Mouse (Mus musculus) bone marrow macrophage, adult 2 months (primary cell): ENCODE data around the gene Elfn2. TPM values are rescaled to one million over a fixed set of nuclear protein-coding genes. Genes with fewer than 3 reads are reported as not detected.
A peak's percentile ranks its signal among the peaks of the same experiment; 100 is the strongest.

Source experiments
- H3K27ac ChIP-seq: 2 replicates; pipeline ENCODE4 v1.5.1; 2012; ENCODE audit warnings: low read depth, low read length; ENCODE audit not compliant: insufficient read depth
- H3K4me1 ChIP-seq: 2 replicates; pipeline ENCODE4 v1.6.1; 2012; ENCODE audit warnings: low read length; ENCODE audit not compliant: control insufficient read depth, insufficient read depth
- H3K4me3 ChIP-seq: 2 replicates; pipeline ENCODE4 v1.5.1; 2012; ENCODE audit warnings: mild to moderate bottlenecking, low read length, moderate library complexity; ENCODE audit not compliant: insufficient read depth
- CTCF ChIP-seq: IDR thresholded peaks from 2 replicates; pipeline ENCODE4 v1.5.1; 2012; ENCODE audit warnings: low read depth, mild to moderate bottlenecking, low read length, moderate library complexity
- POLR2A ChIP-seq: IDR thresholded peaks from 2 replicates; pipeline ENCODE4 v1.6.1; 2012; ENCODE audit warnings: mild to moderate bottlenecking, low read depth, low read length, borderline replicate concordance
- polyA plus RNA-seq: library from polyadenylated mRNA; stranded (reverse); fragments of >200 nt; gene quantifications from 2 replicates; pipeline ENCODE4 v1.2.4, GENCODE M21; 2012; ENCODE audit not compliant: missing spikeins, insufficient read depth, insufficient read length

Gene Elfn2
- polyA plus RNA-seq: not detected in 2 replicates

GRCm38 (mm10) chr15:78718290-78719250, at the start of gene Elfn2:
TSS of gene Elfn2 (minus strand) at chr15:78718771.
- TF ChIP-seq CTCF (no peak), POLR2A (no peak)
- Histone ChIP-seq H3K27ac (no peak within 1 kb of the TSS), H3K4me1 (peaks cover 7% of the 10 kb centered on the region), H3K4me3 (no peak within 1 kb of the TSS)

GRCm38 (mm10) chr15:78763704-78764103, 45.1 kb upstream of the Elfn2 start:
- Histone ChIP-seq H3K4me3 (no peak overlapping the region), H3K27ac (no peak overlapping the region), H3K4me1 (no peaks in the 10 kb centered on the region)
- no peak for TF ChIP-seq CTCF
- no peak for TF ChIP-seq POLR2A

- Histone ChIP-seq H3K27ac (no peak overlapping the region), H3K4me3 (no peak overlapping the region), H3K4me1 (no peaks in the 10 kb centered on the region)
- TF ChIP-seq POLR2A: no peak
- no peak for TF ChIP-seq CTCF
These were observed 44.6 kb upstream of the Elfn2 start for GRCm38 (mm10) chr15:78763210-78763609.

GRCm38 (mm10) chr15:78761112-78761511, 42.5 kb upstream of the Elfn2 start:
- TF ChIP-seq CTCF: no peak
- no peak for TF ChIP-seq POLR2A
- Histone ChIP-seq H3K4me1 (no peaks in the 10 kb centered on the region), H3K4me3 (no peak overlapping the region), H3K27ac (no peak overlapping the region)

- H3K4me1 ChIP-seq: peaks cover 15% of the 10 kb centered on the region
- H3K4me3 ChIP-seq: no peak overlapping the region
These were observed 39.6 kb upstream of the Elfn2 start for GRCm38 (mm10) chr15:78758132-78758531.

GRCm38 (mm10) chr15:78755966-78756725, 37.6 kb upstream of the Elfn2 start:
- TF ChIP-seq CTCF (no peak), POLR2A (no peak)
- H3K4me3 ChIP-seq: no peak overlapping the region

More at GRCm38 (mm10) chr15:78758132-78758531, 39.6 kb upstream of the Elfn2 start:
- no peak overlapping the region for H3K27ac ChIP-seq
- TF ChIP-seq POLR2A: no peak
- TF ChIP-seq CTCF: no peak

GRCm38 (mm10) chr15:78755226-78755625, 36.7 kb upstream of the Elfn2 start:
- no peak overlapping the region for H3K27ac ChIP-seq
- TF ChIP-seq CTCF (no peak), POLR2A (no peak)
- no peak overlapping the region for H3K4me3 ChIP-seq
- H3K4me1 ChIP-seq: peaks cover 16% of the 10 kb centered on the region

More at GRCm38 (mm10) chr15:78755966-78756725, 37.6 kb upstream of the Elfn2 start:
- Histone ChIP-seq H3K27ac (no peak overlapping the region), H3K4me1 (peaks cover 16% of the 10 kb centered on the region)

- TF ChIP-seq CTCF: no peak
- TF ChIP-seq POLR2A: no peak
- Histone ChIP-seq H3K27ac (peak overlapping the region; percentile 38; the same call in 1 of the 2 replicates), H3K4me1 (peaks cover 16% of the 10 kb centered on the region), H3K4me3 (no peak overlapping the region)
These were observed 35.6 kb upstream of the Elfn2 start for GRCm38 (mm10) chr15:78754144-78754543.

GRCm38 (mm10) chr15:78752991-78753390, 34.4 kb upstream of the Elfn2 start:
- no peak for TF ChIP-seq POLR2A
- TF ChIP-seq CTCF: no peak
- no peak overlapping the region for H3K27ac ChIP-seq
- H3K4me1 ChIP-seq: peaks cover 16% of the 10 kb centered on the region
- no peak overlapping the region for H3K4me3 ChIP-seq
